Mouse (Mus musculus): ENCODE results near the gene Ebf4.
"Not testable (repeated sequence)": the region's sequence is repeated elsewhere in the genome, so short reads cannot be mapped to it uniquely, and the experiment has no call there.

Gene Ebf4

GRCm38 (mm10) chr2:130295331-130296133 lies 563 bp downstream of the Ebf4 start:
- DNase-seq = peak; percentile 25 to 49

GRCm38 (mm10) chr2:130296134-130296745 lies 1.3 kb downstream of the Ebf4 start:
- DNase-seq = no peak

- no peak for DNase-seq
Observed at GRCm38 (mm10) chr2:130297580-130297979, 2.6 kb downstream of the Ebf4 start.

- no peak for DNase-seq
Observed at GRCm38 (mm10) chr2:130303014-130303413, 8.0 kb downstream of the Ebf4 start.

- no peak for DNase-seq
Observed at GRCm38 (mm10) chr2:130327057-130327456, 32.1 kb downstream of the Ebf4 start.

GRCm38 (mm10) chr2:130329502-130329901 lies 34.5 kb downstream of the Ebf4 start:
- DNase-seq = no peak

- DNase-seq = no peak
Observed at GRCm38 (mm10) chr2:130335112-130335511, 40.1 kb downstream of the Ebf4 start.

- DNase-seq = no peak
Observed at GRCm38 (mm10) chr2:130340464-130341219, 45.7 kb downstream of the Ebf4 start.

- no peak for DNase-seq
Observed at GRCm38 (mm10) chr2:130341220-130341580, 46.2 kb downstream of the Ebf4 start.

GRCm38 (mm10) chr2:130350376-130350775 lies 55.4 kb downstream of the Ebf4 start:
- DNase-seq = no peak

- DNase-seq = no peak
Observed at GRCm38 (mm10) chr2:130351758-130352339, 56.9 kb downstream of the Ebf4 start.

GRCm38 (mm10) chr2:130353411-130353810 lies 58.4 kb downstream of the Ebf4 start:
- no peak for DNase-seq

- no peak for DNase-seq
Observed at GRCm38 (mm10) chr2:130353889-130354288, 58.9 kb downstream of the Ebf4 start.

GRCm38 (mm10) chr2:130357551-130357950 lies 62.6 kb downstream of the Ebf4 start:
- DNase-seq = no peak

- DNase-seq = no peak
Observed at GRCm38 (mm10) chr2:130358852-130359251, 63.9 kb downstream of the Ebf4 start.

GRCm38 (mm10) chr2:130362511-130363026 lies 67.6 kb downstream of the Ebf4 start:
- peak; percentile 62 for DNase-seq

- peak in 1 of 2 experiments; percentile 38 for DNase-seq
Observed at GRCm38 (mm10) chr2:130365211-130366094, 70.5 kb downstream of the Ebf4 start.

GRCm38 (mm10) chr2:130367386-130367785 lies 72.4 kb downstream of the Ebf4 start:
- DNase-seq = no peak

GRCm38 (mm10) chr2:130373026-130373425 lies 78.1 kb downstream of the Ebf4 start:
- not testable (repeated sequence) for DNase-seq

- DNase-seq = no peak
Observed at GRCm38 (mm10) chr2:130374951-130375350, 80.0 kb downstream of the Ebf4 start.

- no peak for DNase-seq
Observed at GRCm38 (mm10) chr2:130383205-130383604, 88.2 kb downstream of the Ebf4 start.

GRCm38 (mm10) chr2:130383895-130384294 lies 88.9 kb downstream of the Ebf4 start:
- no peak for DNase-seq

Data from kidney, postnatal 25 days (tissue).